In the genomic region with DNA sequence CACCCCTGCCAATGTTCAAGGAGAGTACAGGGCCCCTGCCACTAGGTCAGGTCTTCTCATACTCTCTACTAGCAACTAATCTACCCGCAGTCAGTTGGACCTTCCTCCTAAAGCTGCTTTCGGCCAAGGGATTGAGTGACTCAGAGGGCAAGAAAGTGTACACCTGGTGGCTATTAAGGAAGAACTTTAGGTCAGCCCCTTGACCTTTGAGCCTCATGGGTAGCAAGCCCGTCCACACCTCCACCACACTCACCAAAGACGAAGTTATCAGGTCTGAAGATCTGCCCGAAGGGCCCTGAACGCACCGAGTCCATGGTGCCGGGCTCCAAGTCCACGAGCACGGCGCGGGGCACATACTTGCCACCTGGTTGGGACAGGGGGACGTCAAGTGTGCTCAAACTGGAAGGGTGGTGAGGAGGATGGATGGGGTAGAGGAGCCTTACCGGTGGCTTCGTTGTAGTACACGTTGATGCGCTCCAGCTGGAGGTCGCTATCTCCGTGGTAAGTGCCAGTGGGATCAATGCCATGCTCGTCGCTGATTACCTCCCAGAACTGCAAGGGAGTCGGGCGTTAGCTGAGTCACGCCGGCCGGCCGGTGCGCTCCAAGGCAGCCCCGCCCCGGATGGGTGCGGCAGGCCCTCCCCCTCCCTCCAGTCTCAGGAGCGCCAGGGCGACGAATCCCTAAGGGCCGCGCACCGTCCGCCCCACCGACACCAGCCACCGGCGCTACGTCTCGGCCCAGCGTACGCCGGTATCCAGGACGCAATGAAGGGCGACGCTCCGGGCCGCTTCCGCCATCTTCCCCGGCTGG, we compare ENCODE assay signal across 9 mouse cellular contexts. TPM values are rescaled to one million over a fixed set of nuclear protein-coding genes. Genes with fewer than 3 reads are reported as not detected.
A peak's percentile ranks its signal among the peaks of the same experiment; 100 is the strongest.
DNase-seq lines count a peak whose midpoint lies in the region; ATAC-seq and TF ChIP-seq lines count a peak whose summit lies in the region.
"Had no signal": no experiment of that assay in that cellular context is flagged by ENCODE, and none has a peak within 500 bp of the region (broad histone marks: within the 10 kb centered on the region; RNA-seq: fewer than 3 reads in every experiment).

No protein-coding gene starts in this region.

- no peaks in the 10 kb centered on the region for H3K27me3 ChIP-seq in liver, adult 2 months (ENCODE audit: control insufficient read depth, insufficient read depth, low read length)
- H3K27me3 ChIP-seq in midbrain, postnatal 0 days (ENCODE audit: insufficient read depth, low read length) = no peaks in the 10 kb centered on the region
- H3K27me3 ChIP-seq in stomach, embryonic 16.5 days (ENCODE audit: control insufficient read depth, insufficient read depth, low read length) = no peaks in the 10 kb centered on the region

- ATAC-seq in cerebellum, adult (ENCODE audit: insufficient number of reproducible peaks, low FRiP score, low TSS enrichment) = peak; percentile 23; the same call in 1 of the 2 replicates
- ATAC-seq in midbrain, postnatal 0 days (ENCODE audit: low FRiP score) = peak; percentile 6; the same call in 1 of the 2 replicates
- peak; percentile 67 for ATAC-seq in stomach, embryonic 16.5 days (ENCODE audit: insufficient read depth, low FRiP score)

- TF ChIP-seq CTCF in liver, adult 2 months (IDR thresholded peaks at IDR 0.05; ENCODE audit: low read depth, low read length) = no peak
- TF ChIP-seq CTCF in midbrain, postnatal 0 days (IDR thresholded peaks at IDR 0.05) = no peak

- peak overlapping the region; percentile 83 for H3K27ac ChIP-seq in liver, adult 2 months (replicated peaks; ENCODE audit: insufficient read depth, low read depth, low read length)
- H3K27ac ChIP-seq in midbrain, postnatal 0 days (ENCODE audit: low read depth, low read length) = peak overlapping the region; percentile 85
- peak overlapping the region; percentile 98 for H3K27ac ChIP-seq in stomach, embryonic 16.5 days (ENCODE audit: low read length)

- no peaks in the 10 kb centered on the region for H3K9me3 ChIP-seq in midbrain, postnatal 0 days (ENCODE audit: low read length)
- no peaks in the 10 kb centered on the region for H3K9me3 ChIP-seq in stomach, embryonic 16.5 days (replicated peaks; ENCODE audit: control insufficient read depth, low read length)

- under 1% methylated on average over 51 of the region's 53 CpGs for WGBS in liver, adult 2 months
- 2% methylated on average over 51 of the region's 53 CpGs for WGBS in midbrain, postnatal 0 days
- WGBS in stomach, embryonic 16.5 days = under 1% methylated on average over 53 of the region's 53 CpGs

- H3K4me1 ChIP-seq in liver, adult 2 months (ENCODE audit: control insufficient read depth, insufficient read depth, low read length) = no peaks in the 10 kb centered on the region
- peaks cover 6% of the 10 kb centered on the region; the same call in 1 of the 2 replicates for H3K4me1 ChIP-seq in midbrain, postnatal 0 days (ENCODE audit: insufficient read depth, low read length)
- H3K4me1 ChIP-seq in stomach, embryonic 16.5 days (ENCODE audit: control insufficient read depth, insufficient read depth, low read length) = peaks cover 21% of the 10 kb centered on the region

- TF ChIP-seq POLR2A in liver, adult 2 months (IDR thresholded peaks at IDR 0.05; ENCODE audit: extremely low read depth, insufficient read depth, low read length) = no peak

- peak overlapping the region; percentile 78 for H3K4me3 ChIP-seq in liver, adult 2 months (ENCODE audit: insufficient read depth, low read depth, low read length)
- peak overlapping the region; percentile 85 for H3K4me3 ChIP-seq in midbrain, postnatal 0 days (ENCODE audit: low read depth, low read length)
- peak overlapping the region; percentile 93 for H3K4me3 ChIP-seq in stomach, embryonic 16.5 days (replicated peaks; ENCODE audit: low read length)

- H3K79me2 ChIP-seq in liver, adult 2 months (ENCODE audit: control insufficient read depth, insufficient read depth, low read length) = no peaks in the 10 kb centered on the region; the same call in 1 of the 2 replicates

- peak overlapping the region; percentile 86 for H3K4me2 ChIP-seq in midbrain, postnatal 0 days (ENCODE audit: low read depth, low read length, poor library complexity, severe bottlenecking)
- peak overlapping the region; percentile 98 for H3K4me2 ChIP-seq in stomach, embryonic 16.5 days (ENCODE audit: low read depth, low read length)

- DNase-seq in cerebellum, postnatal 4 days (ENCODE audit: low spot score in 2 of 2) = no peak
- peak; percentile 35 for DNase-seq in embryo, embryonic 11.5 days (ENCODE audit: low read depth, low spot score)
- DNase-seq in heart, adult 18-20 months = peak; percentile 86 to 92
- DNase-seq in kidney, adult 11 months = peak; percentile 85
- peak; percentile 67 for DNase-seq in liver, adult 2 months (ENCODE audit: extremely low read depth, low read depth, low spot score)
- peak; percentile 52 for DNase-seq in midbrain, postnatal 0 days (ENCODE audit: low spot score)

- H3K36me3 ChIP-seq in liver, adult 2 months (ENCODE audit: control insufficient read depth, insufficient read depth, low read length) = no peaks in the 10 kb centered on the region; the same call in 1 of the 2 replicates
- peaks cover 6% of the 10 kb centered on the region; the same call in 1 of the 2 replicates for H3K36me3 ChIP-seq in midbrain, postnatal 0 days (ENCODE audit: insufficient read depth, low read length)
- H3K36me3 ChIP-seq in stomach, embryonic 16.5 days (ENCODE audit: control insufficient read depth, insufficient read depth, low read length) = 0 out of 2 replicates have a peak, but pooled peaks cover 5% of the 10 kb centered on the region

- peak overlapping the region; percentile 89 for H3K9ac ChIP-seq in liver, adult 2 months (ENCODE audit: low read depth, low read length)
- peak overlapping the region; percentile 89 for H3K9ac ChIP-seq in midbrain, postnatal 0 days (replicated peaks; ENCODE audit: low read length, poor library complexity, severe bottlenecking)
- peak overlapping the region; percentile 91 for H3K9ac ChIP-seq in stomach, embryonic 16.5 days (ENCODE audit: low read length)

RNA-seq across cellular contexts. Expression of gene Tubb4b, which starts 0.6 kb away (rescaled TPM):
- total RNA-seq in heart, adult 18-20 months (2021) = 100 to 1,000 TPM; 289 to 308 TPM
- total RNA-seq in liver, adult 2 months (2014; rRNA removed) = 80.5 and 129 TPM in 2 replicates
- polyA plus RNA-seq in liver, adult 2 months (2012; rRNA removed) = 253 and 254 TPM in 2 replicates
- total RNA-seq in midbrain, postnatal 0 days (2014; rRNA removed) = 547 and 625 TPM in 2 replicates
- polyA plus RNA-seq in midbrain, postnatal 0 days (2015; fragmentation: Nextera tagmentation; extraction: Ambion mirVana) = 461 and 501 TPM in 2 replicates
- polyA plus RNA-seq in stomach, embryonic 16.5 days (2015; fragmentation: Nextera tagmentation; extraction: Ambion mirVana) = 631 and 720 TPM in 2 replicates

RNA-seq across cellular contexts. Expression of gene Fam166a, which starts 5.3 kb away (rescaled TPM):
- total RNA-seq in heart, adult 18-20 months (2021) = not detected
- not detected in 2 replicates for total RNA-seq in liver, adult 2 months (2014; rRNA removed)
- 0.07 TPM in 1 of 2 replicates, not detected in the other for polyA plus RNA-seq in liver, adult 2 months (2012; rRNA removed)
- not detected in 2 replicates for total RNA-seq in midbrain, postnatal 0 days (2014; rRNA removed)
- 1.5 TPM in 1 of 2 replicates, not detected in the other for polyA plus RNA-seq in midbrain, postnatal 0 days (2015; fragmentation: Nextera tagmentation; extraction: Ambion mirVana)
- not detected in 2 replicates for polyA plus RNA-seq in stomach, embryonic 16.5 days (2015; fragmentation: Nextera tagmentation; extraction: Ambion mirVana)
- total RNA-seq: layer of hippocampus, postnatal 36 days had no signal

RNA-seq across cellular contexts. Expression of gene Stpg3, which starts 9.4 kb away (rescaled TPM):
- total RNA-seq in heart, adult 18-20 months (2021) = not detected
- total RNA-seq in liver, adult 2 months (2014; rRNA removed) = not detected in 2 replicates
- not detected in 2 replicates for polyA plus RNA-seq in liver, adult 2 months (2012; rRNA removed)
- 0.38 TPM in 1 of 2 replicates, not detected in the other for total RNA-seq in midbrain, postnatal 0 days (2014; rRNA removed)
- not detected in 2 replicates for polyA plus RNA-seq in midbrain, postnatal 0 days (2015; fragmentation: Nextera tagmentation; extraction: Ambion mirVana)
- 0.06 TPM in 1 of 2 replicates, not detected in the other for polyA plus RNA-seq in stomach, embryonic 16.5 days (2015; fragmentation: Nextera tagmentation; extraction: Ambion mirVana)
- total RNA-seq: layer of hippocampus, postnatal 36 days had no signal

RNA-seq across cellular contexts. Expression of gene Slc34a3, which starts 10.3 kb away (rescaled TPM):
- not detected for total RNA-seq in heart, adult 18-20 months (2021)
- total RNA-seq in liver, adult 2 months (2014; rRNA removed) = not detected in 2 replicates
- not detected in 2 replicates for polyA plus RNA-seq in liver, adult 2 months (2012; rRNA removed)
- not detected in 2 replicates for total RNA-seq in midbrain, postnatal 0 days (2014; rRNA removed)
- polyA plus RNA-seq in midbrain, postnatal 0 days (2015; fragmentation: Nextera tagmentation; extraction: Ambion mirVana) = not detected in 2 replicates
- polyA plus RNA-seq in stomach, embryonic 16.5 days (2015; fragmentation: Nextera tagmentation; extraction: Ambion mirVana) = 0.71 and 1.1 TPM in 2 replicates
- total RNA-seq: layer of hippocampus, postnatal 36 days had no signal

RNA-seq across cellular contexts. Expression of gene Nelfb, which starts 12.6 kb away (rescaled TPM):
- total RNA-seq in heart, adult 18-20 months (2021) = 10 to 100 TPM; 40.8 to 45.8 TPM
- total RNA-seq in liver, adult 2 months (2014; rRNA removed) = 18.4 and 19.1 TPM in 2 replicates
- 22.4 and 27.5 TPM in 2 replicates for polyA plus RNA-seq in liver, adult 2 months (2012; rRNA removed)
- total RNA-seq in midbrain, postnatal 0 days (2014; rRNA removed) = 87.0 and 101 TPM in 2 replicates
- polyA plus RNA-seq in midbrain, postnatal 0 days (2015; fragmentation: Nextera tagmentation; extraction: Ambion mirVana) = 90.4 TPM in 2 replicates
- polyA plus RNA-seq in stomach, embryonic 16.5 days (2015; fragmentation: Nextera tagmentation; extraction: Ambion mirVana) = 102 and 109 TPM in 2 replicates

Comparison
In these comparisons a context has a peak if more than half of its experiments do, and no peak if none do; other contexts are left out.
1. ATAC-seq: peak in every context shown above with its lines; median percentile 67 in stomach, embryonic 16.5 days; 23 in cerebellum, adult; 6 in midbrain, postnatal 0 days.
2. DNase-seq: peak in embryo, embryonic 11.5 days (single experiment), heart, adult 18-20 months (2 of 2), kidney, adult 11 months (single experiment), liver, adult 2 months (single experiment) and midbrain, postnatal 0 days (single experiment); none in cerebellum, postnatal 4 days (0 of 2).
3. Peak in every context shown above with its lines, with median percentiles within 50 percentile points of each other: H3K27ac ChIP-seq, H3K4me3 ChIP-seq and H3K9ac ChIP-seq.